Mouse (Mus musculus) liver, embryonic 11.5 days (tissue): ENCODE data around the gene Lgals3bp. TPM values are rescaled to one million over a fixed set of nuclear protein-coding genes. Genes with fewer than 3 reads are reported as not detected.

Experiments used
- ATAC-seq: fragments of 200-750 bp; cut with Nextera tagmentation; replicated peaks from 2 replicates; pipeline ENCODE4 v1.8.0; 2017; ENCODE audit warnings: moderate number of reproducible peaks, mild to moderate bottlenecking, moderate TSS enrichment, moderate library complexity; ENCODE audit not compliant: low FRiP score
- DNase-seq: peaks from one replicate; pipeline ENCODE4 v3.0.0-alpha.2; 2017; ENCODE audit warnings: low spot score
- H3K27ac ChIP-seq: fragments of 300-500 bp; sonication (generic); 2 replicates; pipeline ENCODE4 v1.5.1; 2014; ENCODE audit warnings: mild to moderate bottlenecking, low read depth, low read length, control low read depth
- H3K27me3 ChIP-seq: fragments of 300-500 bp; sonication (generic); replicated peaks from 2 replicates; pipeline ENCODE4 v1.6.1; 2014; ENCODE audit warnings: low read length, mixed read lengths; ENCODE audit not compliant: control insufficient read depth, insufficient read depth
- H3K36me3 ChIP-seq: fragments of 300-500 bp; sonication (generic); 2 replicates; pipeline ENCODE4 v1.6.1; 2014; ENCODE audit warnings: mild to moderate bottlenecking, low read length, moderate library complexity, mixed read lengths; ENCODE audit not compliant: control insufficient read depth, insufficient read depth
- H3K4me1 ChIP-seq: fragments of 300-500 bp; sonication (generic); replicated peaks from 2 replicates; pipeline ENCODE4 v1.6.1; 2014; ENCODE audit warnings: low read length, mixed read lengths; ENCODE audit not compliant: control insufficient read depth, insufficient read depth
- H3K4me2 ChIP-seq: fragments of 300-500 bp; sonication (generic); 2 replicates; pipeline ENCODE4 v1.6.1; 2014; ENCODE audit warnings: mild to moderate bottlenecking, control low read depth, moderate library complexity
- H3K4me3 ChIP-seq: fragments of 300-500 bp; sonication (generic); 2 replicates; pipeline ENCODE4 v1.5.1; 2014; ENCODE audit warnings: low read depth, low read length, control low read depth
- H3K9ac ChIP-seq: fragments of 300-500 bp; sonication (generic); 2 replicates; pipeline ENCODE4 v1.6.1; 2014; ENCODE audit warnings: low read depth, low read length, control low read depth
- H3K9me3 ChIP-seq: fragments of 300-500 bp; sonication (generic); 2 replicates; pipeline ENCODE4 v1.6.1; 2016; ENCODE audit warnings: low read length, inconsistent platforms, mixed read lengths; ENCODE audit not compliant: control insufficient read depth
- WGBS: fragments of 180-500 bp; shearing (Covaris S2); extraction: QIAGEN DNeasy Blood & Tissue Kit; methylation state at CpG from one replicate; pipeline ENCODE4 v1.1.7; 2014; 5-methylcytosine and 5-hydroxymethylcytosine counted together
- polyA plus RNA-seq: library from polyadenylated mRNA; unstranded; fragments of >200 nt; fragmentation: Nextera tagmentation; extraction: Ambion mirVana; gene quantifications from 2 replicates; pipeline ENCODE4 v1.2.1, GENCODE M21; 2014

Gene Lgals3bp
- polyA plus RNA-seq, 1 experiment from 2014 or later: 23.3 TPM

GRCm38 (mm10) chr11:118375881-118376280 is 26.0 kb downstream of the Lgals3bp start:
- Histone ChIP-seq H3K9ac (no peak overlapping the region), H3K4me2 (no peak overlapping the region), H3K27me3 (no peaks in the 10 kb centered on the region; the same call in 1 of the 2 replicates), H3K4me3 (no peak overlapping the region), H3K4me1 (no peaks in the 10 kb centered on the region), H3K27ac (no peak overlapping the region), H3K9me3 (no peaks in the 10 kb centered on the region), H3K36me3 (no peaks in the 10 kb centered on the region)
- no peak for DNase-seq
- 73% methylated on average over 5 of the region's 5 CpGs for WGBS
- ATAC-seq: no peak

GRCm38 (mm10) chr11:118375461-118375860 is 26.4 kb downstream of the Lgals3bp start:
- 83% methylated on average over 8 of the region's 8 CpGs for WGBS
- Histone ChIP-seq H3K9me3 (no peaks in the 10 kb centered on the region), H3K27me3 (no peaks in the 10 kb centered on the region; the same call in 1 of the 2 replicates), H3K4me3 (no peak overlapping the region), H3K4me2 (no peak overlapping the region), H3K27ac (no peak overlapping the region), H3K36me3 (no peaks in the 10 kb centered on the region), H3K9ac (no peak overlapping the region), H3K4me1 (no peaks in the 10 kb centered on the region)
- no peak for DNase-seq
- no peak for ATAC-seq

GRCm38 (mm10) chr11:118375006-118375405 is 26.9 kb downstream of the Lgals3bp start:
- ATAC-seq (no peak), DNase-seq (no peak)
- no peaks in the 10 kb centered on the region; the same call in 1 of the 2 replicates for H3K27me3 ChIP-seq
- H3K27ac ChIP-seq: no peak overlapping the region
- no peak overlapping the region for H3K4me3 ChIP-seq
- no peaks in the 10 kb centered on the region for H3K36me3 ChIP-seq
- H3K9me3 ChIP-seq: no peaks in the 10 kb centered on the region
- no peak overlapping the region for H3K9ac ChIP-seq
- H3K4me2 ChIP-seq: no peak overlapping the region
- H3K4me1 ChIP-seq: no peaks in the 10 kb centered on the region

- DNase-seq: no peak
- no peak for ATAC-seq
- no peaks in the 10 kb centered on the region for H3K36me3 ChIP-seq
- H3K9ac ChIP-seq: no peak overlapping the region
- no peaks in the 10 kb centered on the region for H3K9me3 ChIP-seq
- no peak overlapping the region for H3K4me2 ChIP-seq
- no peaks in the 10 kb centered on the region for H3K4me1 ChIP-seq
- H3K27ac ChIP-seq: no peak overlapping the region
- H3K27me3 ChIP-seq: no peaks in the 10 kb centered on the region; the same call in 1 of the 2 replicates
- no peak overlapping the region for H3K4me3 ChIP-seq
- 63% methylated on average over 5 of the region's 5 CpGs for whole genome bisulfite sequencing
These were observed 27.4 kb downstream of the Lgals3bp start for GRCm38 (mm10) chr11:118374506-118374905.

GRCm38 (mm10) chr11:118372641-118373040 is 29.3 kb downstream of the Lgals3bp start:
- Histone ChIP-seq H3K9ac (no peak overlapping the region), H3K27ac (no peak overlapping the region), H3K4me2 (no peak overlapping the region), H3K9me3 (no peaks in the 10 kb centered on the region), H3K27me3 (no peaks in the 10 kb centered on the region; the same call in 1 of the 2 replicates), H3K4me1 (no peaks in the 10 kb centered on the region), H3K4me3 (no peak overlapping the region), H3K36me3 (no peaks in the 10 kb centered on the region)
- no peak for DNase-seq
- 63% methylated on average over 7 of the region's 7 CpGs for WGBS
- ATAC-seq: no peak

GRCm38 (mm10) chr11:118371876-118372275 is 30.0 kb downstream of the Lgals3bp start:
- H3K9ac ChIP-seq: no peak overlapping the region
- no peaks in the 10 kb centered on the region for H3K4me1 ChIP-seq
- 79% methylated on average over 7 of the region's 7 CpGs for WGBS
- H3K4me2 ChIP-seq: no peak overlapping the region
- H3K27ac ChIP-seq: no peak overlapping the region
- ATAC-seq (no peak), DNase-seq (no peak)
- H3K9me3 ChIP-seq: no peaks in the 10 kb centered on the region
- H3K4me3 ChIP-seq: no peak overlapping the region
- H3K36me3 ChIP-seq: no peaks in the 10 kb centered on the region
- H3K27me3 ChIP-seq: no peaks in the 10 kb centered on the region; the same call in 1 of the 2 replicates

GRCm38 (mm10) chr11:118369657-118370056 is 32.2 kb downstream of the Lgals3bp start:
- 62% methylated on average over 8 of the region's 8 CpGs for WGBS
- Histone ChIP-seq H3K36me3 (no peaks in the 10 kb centered on the region), H3K4me2 (no peak overlapping the region), H3K27me3 (no peaks in the 10 kb centered on the region), H3K9me3 (no peaks in the 10 kb centered on the region), H3K27ac (no peak overlapping the region), H3K4me1 (no peaks in the 10 kb centered on the region), H3K9ac (no peak overlapping the region), H3K4me3 (no peak overlapping the region)
- DNase-seq (no peak), ATAC-seq (no peak)

- no peak for DNase-seq
These were observed 32.6 kb downstream of the Lgals3bp start for GRCm38 (mm10) chr11:118369251-118369650.

GRCm38 (mm10) chr11:118368330-118368729 is 33.6 kb downstream of the Lgals3bp start:
- Histone ChIP-seq H3K4me2 (no peak overlapping the region), H3K4me1 (peaks cover 3% of the 10 kb centered on the region), H3K27me3 (no peaks in the 10 kb centered on the region), H3K4me3 (no peak overlapping the region), H3K9me3 (no peaks in the 10 kb centered on the region), H3K9ac (no peak overlapping the region), H3K27ac (no peak overlapping the region), H3K36me3 (no peaks in the 10 kb centered on the region)
- ATAC-seq (no peak), DNase-seq (no peak)
- 64% methylated on average over 3 of the region's 3 CpGs for WGBS

More at GRCm38 (mm10) chr11:118369251-118369650, 32.6 kb downstream of the Lgals3bp start:
- WGBS: 73% methylated on average over 5 of the region's 5 CpGs
- Histone ChIP-seq H3K36me3 (no peaks in the 10 kb centered on the region), H3K9me3 (no peaks in the 10 kb centered on the region), H3K4me2 (no peak overlapping the region), H3K9ac (no peak overlapping the region), H3K27me3 (no peaks in the 10 kb centered on the region), H3K4me3 (no peak overlapping the region), H3K27ac (no peak overlapping the region), H3K4me1 (no peaks in the 10 kb centered on the region)
- ATAC-seq: no peak
